Mouse (Mus musculus) G1E (cell line): ENCODE data around the gene Myo10.

Experiments used
- CTCF ChIP-seq: IDR thresholded peaks from 2 replicates; pipeline ENCODE4 v1.5.1; 2012; ENCODE audit warnings: low read depth, low read length, inconsistent platforms, mixed read lengths
- POLR2AphosphoS5 ChIP-seq: IDR thresholded peaks from 2 replicates; pipeline ENCODE4 v1.6.1; 2012; ENCODE audit warnings: low read depth, low read length, inconsistent platforms; ENCODE audit not compliant: insufficient replicate concordance
- TAL1 ChIP-seq: conservative IDR thresholded peaks from 2 replicates; pipeline ENCODE4 v1.6.1; 2012; ENCODE audit warnings: low read depth, low read length, inconsistent platforms, mixed read lengths

DNA sequence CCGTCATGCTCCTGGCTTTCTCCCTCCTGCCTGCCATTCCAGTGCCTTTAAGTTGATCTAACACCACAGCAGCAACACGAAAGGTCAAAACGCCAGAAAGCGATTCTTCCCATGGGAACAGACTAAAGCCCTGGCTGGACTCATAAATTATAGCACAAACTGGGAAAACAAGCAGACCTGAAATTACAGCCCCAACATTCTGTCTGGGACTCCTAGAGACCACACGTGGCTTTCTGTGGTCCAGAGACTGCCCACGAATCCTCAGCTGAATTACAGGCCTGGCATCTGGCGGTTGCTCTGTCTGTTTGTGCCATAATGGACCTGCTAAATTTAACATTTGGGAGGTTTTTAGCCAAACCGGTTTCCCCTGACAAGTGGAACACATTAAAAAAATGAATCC lies 171.8 kb downstream of the Myo10 start:
- no peak for TF ChIP-seq CTCF
- no peak for TF ChIP-seq TAL1
- TF ChIP-seq POLR2AphosphoS5: no peak
